ENCODE assay signal across 31 mouse cellular contexts in genomic region chr3:107746026-107746425, GRCm38 (mm10). TPM values are rescaled to one million over a fixed set of nuclear protein-coding genes. Genes with fewer than 3 reads are reported as not detected.
DNase-seq lines count a peak whose midpoint lies in the region; ATAC-seq and TF ChIP-seq lines count a peak whose summit lies in the region.
"Had no signal": no experiment of that assay in that cellular context is flagged by ENCODE, and none has a peak within 500 bp of the region (broad histone marks: within the 10 kb centered on the region; RNA-seq: fewer than 3 reads in every experiment).

No protein-coding gene starts in this region.

- H3K27ac ChIP-seq in liver, adult 2 months (replicated peaks; ENCODE audit: insufficient read depth, low read depth, low read length), result no peak overlapping the region
- no peak overlapping the region for H3K27ac ChIP-seq in liver, postnatal 0 days (ENCODE audit: low read depth)
- H3K27ac ChIP-seq: embryonic facial prominence, embryonic 10.5 days; embryonic facial prominence, embryonic 13.5 days; forebrain, embryonic 12.5 days; forebrain, embryonic 15.5 days; heart, embryonic 15.5 days; hindbrain, embryonic 10.5 days; hindbrain, embryonic 13.5 days had no signal

- peak; percentile 25 for DNase-seq in adrenal gland, postnatal 14 days
- no peak for DNase-seq in adrenal gland, adult 2 months
- DNase-seq in liver, adult 2 months (ENCODE audit: extremely low read depth, low read depth, low spot score), result peak; percentile 14
- no peak for DNase-seq in liver, postnatal 0 days
- peak; percentile 4 for DNase-seq in urinary bladder, adult 2 months (ENCODE audit: low spot score)
- DNase-seq in urinary bladder, postnatal 14 days (ENCODE audit: low spot score), result no peak
- no peak for DNase-seq in lung, postnatal 4 days
- DNase-seq: adrenal gland, postnatal 10 days; B cell, adult 2 months; cerebellum, adult 11 months; cerebellum, adult 8-10 months; cerebellum, postnatal 10 days; cerebellum, postnatal 36 days; embryo, embryonic 11 days; gastrocnemius, postnatal 10 days; gastrocnemius, postnatal 36 days; heart, postnatal 10 days; heart, postnatal 36 days had no signal

- TF ChIP-seq EP300 in liver, postnatal 0 days (IDR thresholded peaks at IDR 0.05; ENCODE audit: low read depth), result no peak

- TF ChIP-seq CTCF in liver, adult 2 months (IDR thresholded peaks at IDR 0.05; ENCODE audit: low read depth, low read length), result no peak
- TF ChIP-seq CTCF in liver, postnatal 0 days (IDR thresholded peaks at IDR 0.05; ENCODE audit: low read depth), result no peak

- H3K36me3 ChIP-seq in liver, adult 2 months (ENCODE audit: control insufficient read depth, insufficient read depth, low read length), result peaks cover 18% of the 10 kb centered on the region
- peaks cover 23% of the 10 kb centered on the region for H3K36me3 ChIP-seq in liver, postnatal 0 days (replicated peaks; ENCODE audit: insufficient read depth, low read length)
- H3K36me3 ChIP-seq: G1E had no signal

- no peaks in the 10 kb centered on the region for H3K27me3 ChIP-seq in liver, adult 2 months (ENCODE audit: control insufficient read depth, insufficient read depth, low read length)
- H3K27me3 ChIP-seq in liver, postnatal 0 days (ENCODE audit: insufficient read depth, low read length), result no peaks in the 10 kb centered on the region
- H3K27me3 ChIP-seq: CH12.LX; embryonic facial prominence, embryonic 13.5 days; forebrain, embryonic 12.5 days; forebrain, embryonic 15.5 days; heart, embryonic 12.5 days; heart, embryonic 15.5 days; hindbrain, embryonic 13.5 days; Patski had no signal

- H3K4me3 ChIP-seq in liver, adult 2 months (ENCODE audit: insufficient read depth, low read depth, low read length), result no peak overlapping the region
- no peak overlapping the region for H3K4me3 ChIP-seq in liver, postnatal 0 days (ENCODE audit: low read depth, low read length)
- H3K4me3 ChIP-seq: embryonic facial prominence, embryonic 10.5 days; embryonic facial prominence, embryonic 13.5 days; erythroblast, embryonic 14.5 days; forebrain, embryonic 12.5 days; forebrain, embryonic 15.5 days; heart, embryonic 12.5 days; heart, embryonic 15.5 days; hindbrain, embryonic 10.5 days; hindbrain, embryonic 13.5 days had no signal

- no peak for TF ChIP-seq POLR2A in liver, adult 2 months (IDR thresholded peaks at IDR 0.05; ENCODE audit: extremely low read depth, insufficient read depth, low read length)

- no peaks in the 10 kb centered on the region for H3K79me2 ChIP-seq in liver, adult 2 months (ENCODE audit: control insufficient read depth, insufficient read depth, low read length)

- 83% methylated on average over 3 of the region's 3 CpGs for WGBS in liver, adult 2 months
- 79% methylated on average over 3 of the region's 3 CpGs for WGBS in liver, postnatal 0 days (ENCODE audit: insufficient replicate concordance)

- no peak overlapping the region for H3K4me2 ChIP-seq in liver, postnatal 0 days (ENCODE audit: low read depth, low read length)
- H3K4me2 ChIP-seq: embryonic facial prominence, embryonic 13.5 days; forebrain, embryonic 12.5 days; forebrain, embryonic 15.5 days; heart, embryonic 12.5 days; heart, embryonic 15.5 days; hindbrain, embryonic 13.5 days had no signal

- peaks cover 10% of the 10 kb centered on the region for H3K4me1 ChIP-seq in liver, adult 2 months (ENCODE audit: control insufficient read depth, insufficient read depth, low read length)
- H3K4me1 ChIP-seq in liver, postnatal 0 days (ENCODE audit: insufficient read depth), result peaks cover 18% of the 10 kb centered on the region

- ATAC-seq in liver, postnatal 0 days, result no peak
- ATAC-seq: forebrain, embryonic 15.5 days; hindbrain, embryonic 16.5 days; Patski had no signal

- H3K9me3 ChIP-seq in liver, postnatal 0 days (ENCODE audit: low read length), result no peaks in the 10 kb centered on the region
- H3K9me3 ChIP-seq: embryonic facial prominence, embryonic 10.5 days; embryonic facial prominence, embryonic 13.5 days; forebrain, embryonic 12.5 days; forebrain, embryonic 15.5 days; G1E; heart, embryonic 12.5 days; heart, embryonic 15.5 days; hindbrain, embryonic 10.5 days; hindbrain, embryonic 13.5 days had no signal

- H3K9ac ChIP-seq in liver, adult 2 months (ENCODE audit: low read depth, low read length), result no peak overlapping the region
- H3K9ac ChIP-seq in liver, postnatal 0 days (replicated peaks), result no peak overlapping the region
- H3K9ac ChIP-seq: embryonic facial prominence, embryonic 13.5 days; forebrain, embryonic 12.5 days; forebrain, embryonic 15.5 days; heart, embryonic 12.5 days; heart, embryonic 15.5 days; hindbrain, embryonic 13.5 days had no signal

RNA-seq across cellular contexts. Expression of gene Csf1, which starts 14.2 kb away (rescaled TPM):
- total RNA-seq in adrenal gland, postnatal 14 days (2021), result 17.4 and 18.5 TPM in 2 replicates
- total RNA-seq in adrenal gland, adult 2 months (2021), result 10 to 100 TPM; 16.5 to 25.2 TPM
- polyA plus RNA-seq in adrenal gland, adult 2 months (2012; rRNA removed), result 21.1 and 23.4 TPM in 2 replicates
- 3.0 and 3.3 TPM in 2 replicates for total RNA-seq in liver, adult 2 months (2014; rRNA removed)
- polyA plus RNA-seq in liver, adult 2 months (2012; rRNA removed), result 4.6 and 6.6 TPM in 2 replicates
- 6.6 and 7.2 TPM in 2 replicates for polyA plus RNA-seq in liver, postnatal 0 days (2015; fragmentation: Nextera tagmentation; extraction: Ambion mirVana)
- 33.2 and 34.9 TPM in 2 replicates for polyA plus RNA-seq in urinary bladder, adult 2 months (2012; rRNA removed)

RNA-seq across cellular contexts. Expression of gene Ahcyl1, which starts 49.7 kb away (rescaled TPM):
- total RNA-seq in adrenal gland, postnatal 14 days (2021), result 272 and 320 TPM in 2 replicates
- 100 to 1,000 TPM; 218 to 230 TPM for total RNA-seq in adrenal gland, adult 2 months (2021)
- 33.9 and 37.0 TPM in 2 replicates for polyA plus RNA-seq in adrenal gland, adult 2 months (2012; rRNA removed)
- total RNA-seq in liver, adult 2 months (2014; rRNA removed), result 50.2 and 52.9 TPM in 2 replicates
- polyA plus RNA-seq in liver, adult 2 months (2012; rRNA removed), result 40.4 and 42.3 TPM in 2 replicates
- 18.1 and 19.8 TPM in 2 replicates for polyA plus RNA-seq in liver, postnatal 0 days (2015; fragmentation: Nextera tagmentation; extraction: Ambion mirVana)
- polyA plus RNA-seq in urinary bladder, adult 2 months (2012; rRNA removed), result 101 and 110 TPM in 2 replicates

Comparison
In these comparisons a context has a peak if more than half of its experiments do, and no peak if none do; other contexts are left out.
1. DNase-seq: peak in adrenal gland, postnatal 14 days (single experiment), liver, adult 2 months (single experiment) and urinary bladder, adult 2 months (single experiment); none in adrenal gland, adult 2 months (single experiment), liver, postnatal 0 days (single experiment), urinary bladder, postnatal 14 days (single experiment) and lung, postnatal 4 days (0 of 2).